Mouse (Mus musculus): ENCODE data around the gene Pcbp1.
"Not testable (repeated sequence)": the region's sequence is repeated elsewhere in the genome, so short reads cannot be mapped to it uniquely, and the experiment has no call there.

The Pcbp1 gene

GRCm38 (mm10) chr6:86494767-86495166 is 31.4 kb downstream of the Pcbp1 start:
- in situ Hi-C loops (cut with MboI, MseI), result no loop called here

- in situ Hi-C loops (cut with MboI, MseI), result no loop called here
These were observed 32.5 kb downstream of the Pcbp1 start for GRCm38 (mm10) chr6:86493469-86494263.

- in situ Hi-C loops (cut with MboI, MseI), result not testable (repeated sequence)
These were observed 35.7 kb downstream of the Pcbp1 start for GRCm38 (mm10) chr6:86490413-86490812.

GRCm38 (mm10) chr6:86489945-86490344 is 36.2 kb downstream of the Pcbp1 start:
- in situ Hi-C loops (cut with MboI, MseI), result no loop called here

GRCm38 (mm10) chr6:86488149-86488485 is 38.0 kb downstream of the Pcbp1 start:
- in situ Hi-C loops (cut with MboI, MseI), result no loop called here

- in situ Hi-C loops (cut with MboI, MseI), result no loop called here
These were observed 38.6 kb downstream of the Pcbp1 start for GRCm38 (mm10) chr6:86487358-86488148.

GRCm38 (mm10) chr6:86485943-86486640 is 40.0 kb downstream of the Pcbp1 start:
- in situ Hi-C loops (cut with MboI, MseI), result no loop called here

GRCm38 (mm10) chr6:86481871-86482270 is 44.2 kb downstream of the Pcbp1 start:
- in situ Hi-C loops (cut with MboI, MseI), result no loop called here

- in situ Hi-C loops (cut with MboI, MseI), result no loop called here
These were observed 45.8 kb downstream of the Pcbp1 start for GRCm38 (mm10) chr6:86480189-86480831.

GRCm38 (mm10) chr6:86479816-86480188 is 46.3 kb downstream of the Pcbp1 start:
- in situ Hi-C loops (cut with MboI, MseI), result loop anchor here (5.0 kb wide), 1 partner anchor 32 kb away; no protein-coding TSS in a partner anchor

- in situ Hi-C loops (cut with MboI, MseI), result loop anchor here (5.0 kb wide), 1 partner anchor 33 kb away; no protein-coding TSS in a partner anchor
These were observed 46.8 kb downstream of the Pcbp1 start for GRCm38 (mm10) chr6:86479311-86479710.

- in situ Hi-C loops (cut with MboI, MseI), result loop anchor here (5.0 kb wide), 1 partner anchor 35 kb away; no protein-coding TSS in a partner anchor
These were observed 49.2 kb downstream of the Pcbp1 start for GRCm38 (mm10) chr6:86476931-86477330.

- in situ Hi-C loops (cut with MboI, MseI), result loop anchor here (5.0 kb wide), 1 partner anchor 37 kb away; no protein-coding TSS in a partner anchor
These were observed 50.5 kb downstream of the Pcbp1 start for GRCm38 (mm10) chr6:86475462-86476167.

- in situ Hi-C loops (cut with MboI, MseI), result loop anchor here (5.0 kb wide), 1 partner anchor 38 kb away; no protein-coding TSS in a partner anchor
These were observed 51.4 kb downstream of the Pcbp1 start for GRCm38 (mm10) chr6:86474646-86475181.
